Mouse (Mus musculus) brain, adult 2 months (tissue): ENCODE results near the gene Skor1.

Experiments used
- DNase-seq: peaks from one replicate; pipeline ENCODE4 v3.0.0; 2011; ENCODE audit warnings: low read depth, low spot score

The Skor1 gene

GRCm38 (mm10) chr9:63135801-63136200 is 13.0 kb downstream of the Skor1 start:
- DNase-seq = peak; percentile 78

DNA sequence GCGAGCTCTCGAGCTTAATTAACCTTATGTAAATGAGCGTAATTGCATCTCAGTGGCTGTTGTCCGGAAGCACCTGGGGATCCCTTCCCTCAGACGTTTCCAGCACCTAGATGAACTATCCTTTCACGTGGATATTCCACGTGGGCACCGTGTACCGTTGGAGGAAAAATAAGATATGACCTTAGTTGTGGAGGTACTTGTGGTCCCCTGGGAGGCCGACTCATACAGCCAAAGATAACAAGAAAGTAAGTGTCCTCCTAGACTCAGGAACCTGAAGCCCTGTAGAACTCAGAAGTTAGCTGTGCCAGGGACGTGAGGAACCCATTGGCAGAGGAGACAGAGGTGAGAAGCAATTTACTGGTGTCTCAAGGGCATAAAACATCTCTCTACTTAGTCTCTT is 13.4 kb downstream of the Skor1 start:
- DNase-seq = no peak

GRCm38 (mm10) chr9:63133659-63134058 is 15.1 kb downstream of the Skor1 start:
- DNase-seq = no peak

DNA sequence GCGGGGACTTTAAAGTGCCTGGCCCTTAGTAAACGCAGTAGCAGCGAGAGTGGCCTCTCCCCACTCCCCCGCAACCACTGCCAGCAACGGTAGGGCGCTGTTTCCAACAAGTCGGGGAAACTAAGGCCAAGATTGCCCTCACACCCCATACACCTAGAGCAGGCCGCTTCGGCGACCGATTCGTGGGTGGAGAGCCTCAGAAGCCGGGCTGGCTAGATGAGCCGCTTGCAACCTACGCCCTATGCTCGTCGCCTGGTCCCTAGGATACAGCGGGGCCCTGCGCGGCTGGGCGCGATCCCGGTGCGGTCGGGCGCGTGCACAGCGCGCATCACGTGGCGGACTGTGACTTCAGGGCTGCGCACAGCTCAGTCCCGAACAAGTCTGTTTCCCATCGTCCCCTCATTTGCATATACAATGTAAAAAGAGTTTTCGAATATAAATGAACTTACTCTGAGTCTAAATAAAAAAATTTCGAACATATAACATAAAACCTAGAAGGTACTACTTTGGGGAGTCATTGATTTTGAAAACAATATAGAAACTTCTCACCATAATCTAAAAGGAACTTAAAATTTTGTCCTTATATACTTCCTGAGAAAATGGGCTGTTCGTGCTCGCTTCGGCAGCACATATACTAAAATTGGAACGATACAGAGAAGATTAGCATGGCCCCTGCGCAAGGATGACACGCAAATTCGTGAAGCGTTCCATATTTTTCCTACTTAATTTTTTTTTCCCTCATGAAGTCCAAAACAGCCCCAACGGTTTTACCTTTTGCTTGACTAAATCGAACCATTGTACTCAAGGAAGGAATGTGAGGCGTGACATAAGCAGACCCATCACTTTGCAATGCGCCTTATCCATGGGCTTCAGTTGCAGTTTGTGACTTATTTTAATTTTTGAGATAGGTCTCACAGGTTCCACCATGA is 15.8 kb downstream of the Skor1 start:
- DNase-seq = peak; percentile 98

- DNase-seq = peak; percentile 83
Measured at GRCm38 (mm10) chr9:63131957-63132602, 16.7 kb downstream of the Skor1 start.

GRCm38 (mm10) chr9:63129641-63130041 is 19.1 kb downstream of the Skor1 start:
- DNase-seq = no peak

DNA sequence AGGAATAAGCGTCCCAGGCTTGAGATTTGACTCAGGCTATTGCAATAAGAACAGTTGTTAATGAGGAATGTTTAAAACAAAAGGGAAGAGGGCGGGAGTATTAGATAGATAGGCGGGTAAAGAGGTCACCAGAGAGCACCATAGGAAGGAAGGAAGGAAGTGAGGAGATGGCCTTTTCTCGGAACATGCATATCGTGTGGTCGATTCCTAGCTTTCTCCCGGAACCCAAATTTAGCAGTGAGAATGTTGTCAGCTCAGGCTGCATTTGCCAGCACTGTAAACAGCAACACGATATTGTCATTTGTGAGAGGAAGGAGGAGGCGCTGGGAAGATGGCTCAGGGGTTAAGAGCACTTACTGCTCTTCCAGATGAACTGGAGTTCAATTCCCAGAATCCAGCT is 24.2 kb downstream of the Skor1 start:
- DNase-seq = no peak

DNA sequence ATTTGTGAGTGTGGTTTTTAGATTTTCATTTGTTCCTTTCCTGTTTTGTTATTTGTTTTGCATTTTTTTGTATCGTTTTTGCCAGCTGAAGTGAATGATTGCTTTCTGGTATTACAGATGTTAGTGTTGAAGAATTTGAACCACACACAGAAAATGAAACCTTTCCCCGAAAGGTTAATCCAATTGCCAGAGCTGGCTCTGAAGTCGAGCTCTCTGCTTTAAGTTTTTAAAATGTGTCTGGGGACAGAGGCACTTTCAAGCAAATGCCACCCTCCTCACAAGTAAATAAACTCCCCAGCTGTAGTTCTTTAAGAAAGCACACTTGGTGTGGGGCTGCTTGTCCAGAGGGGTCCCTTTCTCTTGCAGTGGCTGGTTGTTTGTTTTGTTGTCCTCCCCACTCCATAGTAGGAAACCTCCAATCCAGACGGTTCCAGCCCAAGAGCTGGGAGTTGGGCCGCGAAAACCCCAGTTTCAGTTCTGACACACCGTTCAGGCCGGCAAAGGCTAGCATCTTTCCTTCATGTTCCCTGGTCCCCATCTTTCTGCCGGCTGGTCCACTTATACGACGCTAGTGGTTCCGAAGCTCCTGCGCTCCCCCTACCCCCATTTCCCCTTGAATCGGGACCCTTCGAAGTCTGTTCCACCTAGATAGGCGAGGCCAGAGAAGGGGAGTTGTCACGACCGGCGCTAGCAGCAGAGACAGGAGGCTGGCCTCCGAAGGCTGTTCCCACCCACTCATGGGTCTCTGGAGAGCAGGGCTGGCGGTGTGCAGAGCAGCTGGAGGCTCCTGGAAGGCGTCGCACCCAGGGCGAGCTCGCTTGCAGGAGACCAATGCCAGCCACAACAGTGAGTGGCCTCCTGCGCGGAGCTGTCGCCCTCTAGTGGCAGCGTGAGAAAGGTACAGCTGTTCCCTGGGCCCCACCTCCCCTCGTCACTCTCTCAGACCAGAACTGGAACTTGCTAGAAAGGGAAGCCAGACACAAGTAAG is 25.0 kb downstream of the Skor1 start:
- peak; percentile 94 for DNase-seq

DNA sequence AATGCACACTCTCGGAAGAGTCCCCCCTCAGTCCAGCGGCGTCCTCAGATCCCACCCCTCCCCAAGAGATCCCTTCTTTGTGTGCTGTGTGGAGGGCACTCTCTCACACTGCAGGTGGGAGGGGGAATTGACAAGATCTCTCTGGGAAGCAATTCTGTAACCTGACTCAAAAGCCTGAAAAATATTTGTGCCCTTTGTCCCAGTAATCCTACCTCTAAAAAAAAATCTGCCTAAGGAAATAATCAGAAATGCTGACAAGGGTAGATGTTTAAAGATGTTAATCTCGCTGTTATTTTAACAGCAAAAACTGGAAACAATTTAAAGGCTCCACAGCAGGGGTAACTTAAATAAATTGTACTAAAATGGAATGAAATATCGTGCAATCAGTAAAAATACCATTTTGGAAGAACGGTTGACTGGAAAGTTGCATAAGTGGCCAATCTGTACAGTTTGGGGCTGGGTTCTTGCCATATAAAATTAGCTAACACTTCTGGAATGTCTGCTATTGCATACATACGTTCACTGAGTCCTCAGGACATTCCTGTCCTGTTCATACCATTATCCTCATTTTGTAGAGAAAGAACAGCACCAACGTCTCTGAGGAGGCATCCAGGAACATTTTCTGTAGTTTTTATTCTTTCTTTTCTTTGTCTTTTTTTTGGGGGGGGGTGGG is 26.5 kb downstream of the Skor1 start:
- no peak for DNase-seq

DNA sequence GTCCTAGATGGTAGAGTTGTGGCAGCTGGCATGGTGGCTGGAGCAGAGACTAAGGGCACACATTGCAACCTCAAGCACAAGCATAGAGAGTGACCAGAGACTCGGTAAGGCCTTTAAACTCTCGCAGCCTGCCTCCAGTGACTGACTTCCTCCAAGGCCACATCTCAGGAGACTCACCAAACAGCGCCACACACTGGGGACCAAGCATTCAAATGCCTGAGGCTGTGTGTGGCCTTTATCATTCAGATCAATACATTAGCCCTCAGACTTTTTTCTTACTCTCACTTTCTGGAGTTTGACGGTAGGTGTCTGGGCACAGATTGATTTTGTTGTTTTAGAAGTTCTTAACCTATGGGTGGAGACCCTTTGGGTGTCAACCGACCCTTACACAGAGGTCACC is 30.4 kb downstream of the Skor1 start:
- DNase-seq = no peak

- no peak for DNase-seq
Measured at GRCm38 (mm10) chr9:63112514-63112913, 36.2 kb downstream of the Skor1 start.

- peak; percentile 33 for DNase-seq
Measured at GRCm38 (mm10) chr9:63109782-63110087, 39.0 kb downstream of the Skor1 start.

GRCm38 (mm10) chr9:63109020-63109781 is 39.6 kb downstream of the Skor1 start:
- peak; percentile 83 for DNase-seq

GRCm38 (mm10) chr9:63108580-63108979 is 40.2 kb downstream of the Skor1 start:
- DNase-seq = peak; percentile 24

DNA sequence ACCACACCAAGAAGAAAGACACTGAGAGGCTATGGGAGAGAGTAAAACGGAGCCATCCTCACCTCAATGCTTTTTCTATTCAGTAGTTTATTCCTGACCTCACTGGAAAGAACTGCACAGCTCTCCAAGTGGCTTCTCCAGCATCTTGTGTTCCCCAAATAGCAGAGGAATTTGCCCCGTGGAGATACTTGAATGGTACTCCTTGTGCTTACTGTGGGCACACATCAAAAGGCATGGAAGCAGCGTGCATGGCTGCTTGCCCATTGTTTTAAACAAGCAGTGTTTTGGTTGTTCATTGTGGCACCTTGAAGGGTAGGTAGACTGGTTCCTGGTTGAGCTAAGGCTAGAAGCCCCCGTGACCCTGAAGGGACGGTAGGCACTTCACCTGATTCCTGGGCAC is 48.1 kb downstream of the Skor1 start:
- DNase-seq = no peak

- DNase-seq = no peak
Measured at GRCm38 (mm10) chr9:63099876-63100275, 48.9 kb downstream of the Skor1 start.

- DNase-seq = no peak
Measured at GRCm38 (mm10) chr9:63099344-63099743, 49.4 kb downstream of the Skor1 start.

DNA sequence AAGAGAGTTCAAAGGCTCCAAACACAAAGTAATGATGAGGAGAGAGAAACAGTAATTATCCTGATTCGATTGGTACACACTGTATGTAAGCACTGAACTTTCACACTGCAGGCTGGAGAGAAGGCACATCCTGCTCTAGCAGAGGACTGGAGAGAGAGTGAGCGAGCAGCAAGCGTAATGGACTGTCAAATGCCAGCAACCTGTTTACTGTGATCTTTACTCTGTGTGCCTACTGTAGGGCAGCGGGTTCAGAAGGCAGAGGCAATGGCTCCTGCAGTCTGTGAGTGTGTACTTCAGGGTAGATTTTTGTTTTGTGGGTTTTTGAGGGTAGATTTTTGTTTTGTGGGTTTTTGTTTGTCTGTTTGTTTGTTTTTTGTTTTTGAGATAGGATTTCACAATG is 49.9 kb downstream of the Skor1 start:
- DNase-seq = no peak

DNA sequence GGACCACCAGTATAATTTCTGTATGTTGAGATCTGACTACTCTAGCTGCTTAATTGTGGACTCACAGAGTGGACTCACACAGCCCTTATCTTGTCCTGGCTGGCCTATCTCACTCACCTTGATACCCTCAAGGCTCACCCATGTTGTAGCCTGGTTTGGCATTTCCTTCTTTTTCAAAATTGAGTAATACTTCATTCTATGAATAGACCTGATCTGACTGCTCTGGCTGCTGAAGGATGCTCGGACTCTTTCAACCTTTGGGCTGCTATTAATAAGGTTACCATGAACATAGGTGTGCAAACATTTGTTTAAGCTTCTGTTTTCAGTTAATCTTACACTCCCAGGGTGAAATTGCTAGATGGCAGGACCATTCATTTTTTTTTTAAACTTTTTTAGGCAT is 51.6 kb downstream of the Skor1 start:
- no peak for DNase-seq

GRCm38 (mm10) chr9:63094030-63094429 is 54.7 kb downstream of the Skor1 start:
- DNase-seq = no peak

DNA sequence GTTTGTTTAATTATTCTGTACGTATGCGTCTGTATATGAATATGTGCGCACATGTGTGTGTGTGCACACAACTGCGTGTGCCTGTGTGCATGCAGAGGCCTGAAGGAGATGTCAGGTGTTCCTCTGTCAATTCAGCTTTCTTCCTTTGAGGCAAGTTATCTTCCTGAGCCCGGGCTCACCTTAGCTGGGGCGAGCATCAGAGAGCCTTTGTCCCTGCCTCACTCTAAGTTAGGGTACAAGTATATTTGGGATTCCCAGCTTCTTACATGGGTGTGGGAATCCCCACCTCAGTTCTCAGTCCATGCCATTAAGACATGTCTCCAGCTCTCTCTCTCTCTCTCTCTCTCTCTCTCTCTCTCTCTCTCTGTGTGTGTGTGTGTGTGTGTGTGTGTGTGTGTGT is 56.2 kb downstream of the Skor1 start:
- DNase-seq = no peak
